15 mouse cellular contexts compared by ENCODE assay signal in genomic region chr12:89742326-89742725, GRCm38 (mm10).
"Had no signal": no experiment of that assay in that cellular context is flagged by ENCODE, and none has a peak within 500 bp of the region (broad histone marks: within the 10 kb centered on the region; RNA-seq: fewer than 3 reads in every experiment).

No protein-coding gene starts in this region.

- H3K27me3 ChIP-seq: neural tube, embryonic 13.5 days; neural tube, embryonic 15.5 days; stomach, embryonic 15.5 days had no signal

- H3K4me1 ChIP-seq: neural tube, embryonic 13.5 days; neural tube, embryonic 15.5 days; stomach, embryonic 15.5 days had no signal

- H3K27ac ChIP-seq: neural tube, embryonic 13.5 days; neural tube, embryonic 15.5 days; stomach, embryonic 15.5 days had no signal

- H3K36me3 ChIP-seq: neural tube, embryonic 13.5 days; neural tube, embryonic 15.5 days; stomach, embryonic 15.5 days had no signal

- H3K4me2 ChIP-seq: neural tube, embryonic 13.5 days; neural tube, embryonic 15.5 days; stomach, embryonic 15.5 days had no signal

- H3K9me3 ChIP-seq: neural tube, embryonic 13.5 days; neural tube, embryonic 15.5 days; stomach, embryonic 15.5 days had no signal

- H3K9ac ChIP-seq: neural tube, embryonic 13.5 days; neural tube, embryonic 15.5 days; stomach, embryonic 15.5 days had no signal

- H3K4me3 ChIP-seq: neural tube, embryonic 13.5 days; neural tube, embryonic 15.5 days; stomach, embryonic 15.5 days had no signal

- DNase-seq: retina, postnatal 1 day; right cerebral cortex, adult 18-20 months; right cerebral cortex, postnatal 14 days; right cerebral cortex, postnatal 25 days; right cerebral cortex, postnatal 4 days; spleen, adult 18-20 months; thymus, adult 18-20 months; thymus, adult 2 months; thymus, postnatal 14 days; thymus, postnatal 25 days; thymus, postnatal 36 days; thymus, postnatal 4 days had no signal
